Mouse (Mus musculus): ENCODE results near the gene Prcc.

DNA sequence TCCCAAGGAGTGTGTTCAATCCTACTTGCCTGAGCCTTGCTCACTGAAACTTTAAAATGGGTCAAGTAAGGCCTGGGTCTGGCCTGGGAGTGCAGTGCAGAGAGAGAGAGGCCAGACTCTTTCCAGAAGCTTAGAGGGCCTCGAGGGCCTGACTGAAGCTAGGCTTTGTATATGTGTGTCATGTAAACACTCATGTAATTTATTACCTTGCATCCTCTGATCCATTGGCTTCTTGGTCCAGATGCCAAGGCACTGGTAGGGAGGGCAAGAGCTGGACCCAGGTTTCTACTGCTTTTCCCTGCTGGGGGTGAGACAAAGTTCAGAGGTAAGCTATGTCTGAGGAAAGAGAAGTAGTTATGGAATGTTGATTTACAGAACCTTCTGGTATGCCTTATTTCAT lies 22.5 kb upstream of the Prcc start:
- TF ChIP-seq CTCF (IDR thresholded peaks at IDR 0.05; ENCODE audit: extremely low read depth, insufficient read length, insufficient replicate concordance, low read depth, low read length), result no peak; the same call in 1 of the 2 replicates
- TF ChIP-seq POLR2A (IDR thresholded peaks at IDR 0.05; ENCODE audit: low read depth, low read length), result no peak

All from small intestine, adult 2 months (tissue).